8 mouse cellular contexts compared by ENCODE assay signal in genomic region chrX:155216271-155216670, GRCm38 (mm10). TPM values are rescaled to one million over a fixed set of nuclear protein-coding genes. Genes with fewer than 3 reads are reported as not detected.
DNase-seq lines count a peak whose midpoint lies in the region; ATAC-seq and TF ChIP-seq lines count a peak whose summit lies in the region.

Gene Sat1 (minus strand): TSS chrX:155216449.

- H3K27ac ChIP-seq in bone marrow macrophage, adult 2 months (ENCODE audit: insufficient read depth, low read depth, low read length): peak within 1 kb of the TSS; percentile 90
- peak within 1 kb of the TSS; percentile 23 for H3K27ac ChIP-seq in embryonic fibroblast, embryonic 13.5 days (ENCODE audit: insufficient read depth, low read length)
- H3K27ac ChIP-seq in heart, embryonic 10.5 days: peak within 1 kb of the TSS; percentile 80
- H3K27ac ChIP-seq in kidney, embryonic 15.5 days: peak within 1 kb of the TSS; percentile 49

- no peak for TF ChIP-seq POLR2A in bone marrow macrophage, adult 2 months (IDR thresholded peaks at IDR 0.05; ENCODE audit: borderline replicate concordance, low read depth, low read length)
- peak; percentile 74 for TF ChIP-seq POLR2A in embryonic fibroblast, embryonic 13.5 days (IDR thresholded peaks at IDR 0.05; ENCODE audit: low read depth, low read length)

- H3K4me1 ChIP-seq in bone marrow macrophage, adult 2 months (ENCODE audit: control insufficient read depth, insufficient read depth, low read length): peaks cover 6% of the 10 kb centered on the region; the same call in 1 of the 2 replicates
- peaks cover 2% of the 10 kb centered on the region; the same call in 1 of the 2 replicates for H3K4me1 ChIP-seq in embryonic fibroblast, embryonic 13.5 days (ENCODE audit: control insufficient read depth, insufficient read depth, low read length)
- no peaks in the 10 kb centered on the region for H3K4me1 ChIP-seq in heart, embryonic 10.5 days
- no peaks in the 10 kb centered on the region for H3K4me1 ChIP-seq in kidney, embryonic 15.5 days

- H3K27me3 ChIP-seq in heart, embryonic 10.5 days (ENCODE audit: insufficient read depth, poor library complexity, severe bottlenecking): no peaks in the 10 kb centered on the region
- no peaks in the 10 kb centered on the region for H3K27me3 ChIP-seq in kidney, embryonic 15.5 days

- peak within 1 kb of the TSS; percentile 48 for H3K4me2 ChIP-seq in kidney, embryonic 15.5 days

- H3K9ac ChIP-seq in kidney, embryonic 15.5 days: peak within 1 kb of the TSS; percentile 42; the same call in 1 of the 2 replicates

- no peak for TF ChIP-seq CTCF in bone marrow macrophage, adult 2 months (IDR thresholded peaks at IDR 0.05; ENCODE audit: low read depth, low read length)
- TF ChIP-seq CTCF in embryonic fibroblast, embryonic 13.5 days (IDR thresholded peaks at IDR 0.05; ENCODE audit: borderline replicate concordance, insufficient read depth, low read length): peak; percentile 49; the same call in 1 of the 2 replicates

- 8% methylated on average over 26 of the region's 26 CpGs for WGBS in heart, embryonic 10.5 days
- whole genome bisulfite sequencing in kidney, embryonic 15.5 days: 17% methylated on average over 26 of the region's 26 CpGs

- H3K4me3 ChIP-seq in bone marrow macrophage, adult 2 months (ENCODE audit: insufficient read depth, low read length): peak within 1 kb of the TSS; percentile 73
- peak within 1 kb of the TSS; percentile 69 for H3K4me3 ChIP-seq in embryonic fibroblast, embryonic 13.5 days (ENCODE audit: insufficient read depth, low read length)
- H3K4me3 ChIP-seq in heart, embryonic 10.5 days: peak within 1 kb of the TSS; percentile 63
- peak within 1 kb of the TSS; percentile 46 for H3K4me3 ChIP-seq in kidney, embryonic 15.5 days (replicated peaks)

- ATAC-seq in kidney, embryonic 15.5 days (replicated peaks; ENCODE audit: low FRiP score): peak; percentile 99
- peak; percentile 91 for ATAC-seq in monocyte, adult 5-6 weeks (replicated peaks; ENCODE audit: insufficient number of reproducible peaks, low FRiP score, low TSS enrichment, poor library complexity, severe bottlenecking)

- DNase-seq in A20 (ENCODE audit: low read depth, low spot score): peak; percentile 92
- DNase-seq in heart, embryonic 10.5 days (ENCODE audit: low spot score): peak; percentile 94
- peak; percentile 91 for DNase-seq in liver
- peak; percentile 87 to 90 for DNase-seq in spleen, postnatal 4 days (ENCODE audit: low spot score in 2 of 2)

- no peaks in the 10 kb centered on the region for H3K9me3 ChIP-seq in heart, embryonic 10.5 days
- H3K9me3 ChIP-seq in kidney, embryonic 15.5 days (replicated peaks): no peaks in the 10 kb centered on the region

- H3K36me3 ChIP-seq in heart, embryonic 10.5 days: no peaks in the 10 kb centered on the region
- H3K36me3 ChIP-seq in kidney, embryonic 15.5 days: no peaks in the 10 kb centered on the region

RNA-seq across cellular contexts. Expression of gene Sat1, which starts in this region (rescaled TPM):
- 665 and 747 TPM in 2 replicates for polyA plus RNA-seq in bone marrow macrophage, adult 2 months (2012; ENCODE audit: insufficient read depth, insufficient read length, missing spikeins)
- 113 and 160 TPM in 2 replicates for polyA plus RNA-seq in embryonic fibroblast, embryonic 13.5 days (2011; ENCODE audit: insufficient read length, low read depth, missing spikeins)
- 56.9 and 78.5 TPM in 2 replicates for polyA plus RNA-seq in heart, embryonic 10.5 days (2016; fragmentation: Nextera tagmentation; extraction: Ambion mirVana)
- 176 and 179 TPM in 2 replicates for polyA plus RNA-seq in kidney, embryonic 15.5 days (2015; fragmentation: Nextera tagmentation; extraction: Ambion mirVana)
- 2,269 to 2,897 TPM (median 2,355 TPM) in 3 replicates for total RNA-seq in monocyte, adult 5-6 weeks (2017)

Comparison
In these comparisons a context has a peak if more than half of its experiments do, and no peak if none do; other contexts are left out.
1. Peak in every context shown above with its lines: DNase-seq, ATAC-seq, H3K4me3 ChIP-seq and H3K27ac ChIP-seq.
2. H3K27ac ChIP-seq: peak in every context shown above with its lines; median percentile 90 in bone marrow macrophage, adult 2 months; 80 in heart, embryonic 10.5 days; 49 in kidney, embryonic 15.5 days; 23 in embryonic fibroblast, embryonic 13.5 days.